In genomic region chr11:114883251-114883789, GRCm38 (mm10) we compare ENCODE assay signal across 17 mouse cellular contexts. TPM values are rescaled to one million over a fixed set of nuclear protein-coding genes. Genes with fewer than 3 reads are reported as not detected.
DNase-seq lines count a peak whose midpoint lies in the region; ATAC-seq lines count a peak whose summit lies in the region.
"Had no signal": no experiment of that assay in that cellular context is flagged by ENCODE, and none has a peak within 500 bp of the region (broad histone marks: within the 10 kb centered on the region; RNA-seq: fewer than 3 reads in every experiment).

No protein-coding gene starts in this region.

- ATAC-seq in neutrophil, adult 5-6 weeks (ENCODE audit: extremely low read depth, insufficient number of reproducible peaks, low FRiP score, poor library complexity, severe bottlenecking): peak; percentile 36; the same call in 1 of the 2 replicates
- ATAC-seq: forebrain, postnatal 0 days; intestine, embryonic 15.5 days had no signal

- DNase-seq in cerebellum, adult 11-12 months: peak; percentile 56
- DNase-seq in cerebellum, adult 11 months: no peak
- peak; percentile 46 to 61 for DNase-seq in spleen, postnatal 36 days (ENCODE audit: low spot score in 2 of 2)
- DNase-seq in spleen, postnatal 14 days (ENCODE audit: low spot score in 2 of 2): no peak
- DNase-seq in cerebellum, postnatal 25 days: peak; percentile 57 to 68
- DNase-seq in frontal cortex, postnatal 10 days (ENCODE audit: low spot score in 2 of 2): no peak
- DNase-seq in neural tube, embryonic 10.5 days (ENCODE audit: extremely low spot score, low spot score): no peak
- DNase-seq: adrenal gland, adult 8-10 months; forebrain, postnatal 0 days; heart, adult 2 months; lung, adult 18-20 months; thymus, adult 18-20 months had no signal

RNA-seq across cellular contexts. Expression of gene Cd300a, which starts 6.5 kb away (rescaled TPM):
- total RNA-seq in neutrophil, adult 5-6 weeks (2017): 100 and 105 TPM in 2 replicates

RNA-seq across cellular contexts. Expression of gene Gprc5c, which starts 32.4 kb away (rescaled TPM):
- 0.37 and 1.0 TPM in 2 replicates for total RNA-seq in neutrophil, adult 5-6 weeks (2017)

RNA-seq across cellular contexts. Expression of gene Cd300lb, which starts 50.9 kb away (rescaled TPM):
- 222 and 223 TPM in 2 replicates for total RNA-seq in neutrophil, adult 5-6 weeks (2017)
- total RNA-seq: ES-E14; forebrain, postnatal 0 days; layer of hippocampus, postnatal 25 days; left cerebral cortex, postnatal 25 days had no signal

Comparison
In these comparisons a context has a peak if more than half of its experiments do, and no peak if none do; other contexts are left out.
1. DNase-seq: peak in cerebellum, adult 11-12 months (single experiment), spleen, postnatal 36 days (2 of 2) and cerebellum, postnatal 25 days (2 of 2); none in cerebellum, adult 11 months (single experiment), spleen, postnatal 14 days (0 of 2), frontal cortex, postnatal 10 days (0 of 2) and neural tube, embryonic 10.5 days (single experiment).